Mouse (Mus musculus) brain, adult 2 months (tissue): ENCODE measurements at regions not wholly inside any gene's neighbourhood (a gene's known extent, or its start where the extent isn't known, plus 50 kb on each side); places are given as distances from the start of the nearest gene placed in this dataset.
A peak's percentile ranks its signal among the peaks of the same experiment; 100 is the strongest.

Experiments
- DNase-seq: peaks from one replicate; pipeline ENCODE4 v3.0.0; 2011; ENCODE audit warnings: low read depth, low spot score

DNA sequence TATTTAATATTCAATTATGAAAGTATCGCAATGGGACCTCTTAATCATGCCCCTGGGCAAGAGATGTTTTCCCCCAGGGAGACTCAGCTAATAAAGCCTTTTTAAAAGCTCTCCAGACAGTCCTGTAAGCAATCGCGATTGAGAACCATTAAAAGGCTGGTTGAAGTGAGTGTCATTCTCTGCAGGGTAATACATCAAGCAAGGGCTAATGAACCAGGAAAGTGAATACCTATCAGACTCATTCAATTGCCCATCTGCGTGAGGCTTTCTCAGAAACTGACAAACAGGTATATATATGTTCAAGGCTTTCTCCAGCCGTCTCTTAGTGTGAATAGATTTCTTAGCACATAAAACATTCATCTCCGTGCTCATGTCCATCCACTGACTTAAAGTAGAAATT is 286.8 kb upstream of the Xrcc4 start:
- DNase-seq: no peak

DNA sequence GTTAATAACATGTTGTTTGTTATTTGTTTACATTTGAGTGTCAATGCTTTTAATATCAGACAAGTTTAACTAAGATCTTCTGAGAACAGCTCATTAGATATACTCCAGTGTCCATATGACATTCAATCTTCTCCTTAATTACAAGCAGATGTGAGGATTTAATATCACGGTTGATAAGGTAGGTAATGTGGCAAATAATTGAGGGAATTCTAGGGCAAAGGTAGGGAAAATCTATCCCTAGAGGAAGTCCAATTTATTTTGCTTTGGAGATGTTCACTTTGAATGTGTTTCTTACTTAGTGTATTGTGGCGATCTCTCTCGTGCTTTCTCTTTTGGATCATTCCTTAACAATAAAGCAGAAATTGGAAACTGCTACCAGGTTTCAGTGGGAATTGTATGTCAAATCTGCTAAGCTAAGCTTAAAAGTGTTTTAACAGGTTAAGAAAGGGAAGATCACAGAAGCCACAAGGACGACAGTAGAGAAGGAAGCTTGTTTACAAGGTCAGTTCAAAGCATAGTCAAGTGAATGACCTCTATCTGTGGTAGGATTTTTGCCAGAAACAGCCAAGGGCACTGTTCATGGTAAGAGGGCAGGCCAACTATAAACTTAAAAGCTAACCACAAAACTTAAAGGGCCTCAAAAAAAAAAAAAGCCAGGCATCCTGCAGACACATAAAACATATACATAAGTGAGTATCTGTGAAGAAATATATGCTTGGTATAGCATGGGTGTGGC is 282.2 kb upstream of the Xrcc4 start:
- DNase-seq: no peak

GRCm38 (mm10) chr13:90370746-90371414 is 281.5 kb upstream of the Xrcc4 start:
- DNase-seq: no peak

DNA sequence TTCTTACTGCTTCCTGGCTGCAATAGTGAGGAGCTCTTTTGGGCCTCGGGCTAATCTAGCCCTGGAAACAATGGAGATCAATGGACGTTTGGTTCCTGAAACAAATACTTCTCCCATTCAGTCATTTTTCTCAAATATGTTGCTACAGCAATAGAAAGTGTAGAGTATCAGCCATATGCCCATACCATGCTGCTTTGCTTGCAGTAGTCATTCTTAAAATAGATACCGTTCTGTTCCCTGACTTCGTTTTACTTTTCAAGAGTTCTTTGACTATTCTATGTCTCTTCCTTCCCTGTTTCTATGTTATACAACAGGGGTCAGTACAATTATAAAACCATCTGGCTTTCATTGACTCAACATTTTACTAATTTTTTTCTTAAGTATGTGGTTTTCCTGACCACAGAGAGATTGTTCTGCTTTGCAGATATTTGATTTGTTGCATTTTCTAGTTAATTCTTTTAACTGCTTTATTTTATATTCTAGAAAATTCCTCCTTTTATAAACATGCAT is 275.2 kb upstream of the Xrcc4 start:
- DNase-seq: peak; percentile 28

GRCm38 (mm10) chr13:90359861-90360601 is 270.6 kb upstream of the Xrcc4 start:
- no peak for DNase-seq

DNA sequence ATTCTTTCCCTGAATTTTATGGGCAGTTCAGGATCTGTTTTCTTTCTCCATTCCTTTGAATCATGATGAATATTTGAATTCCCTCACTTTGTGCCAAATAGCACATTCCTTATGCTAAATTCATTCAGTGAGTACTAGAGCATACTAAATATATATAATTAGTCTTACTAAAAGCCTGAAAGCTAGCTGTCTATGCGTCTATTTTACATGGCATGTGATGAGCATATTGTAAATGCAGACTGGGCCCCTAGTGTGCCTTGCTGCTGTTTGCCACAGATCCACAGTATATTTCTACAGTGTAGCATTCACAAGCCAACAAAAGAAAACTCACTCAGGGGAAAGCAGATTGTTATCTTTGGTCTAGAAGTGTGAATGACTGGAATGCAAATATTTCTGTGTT is 268.7 kb upstream of the Xrcc4 start:
- peak; percentile 12 for DNase-seq

DNA sequence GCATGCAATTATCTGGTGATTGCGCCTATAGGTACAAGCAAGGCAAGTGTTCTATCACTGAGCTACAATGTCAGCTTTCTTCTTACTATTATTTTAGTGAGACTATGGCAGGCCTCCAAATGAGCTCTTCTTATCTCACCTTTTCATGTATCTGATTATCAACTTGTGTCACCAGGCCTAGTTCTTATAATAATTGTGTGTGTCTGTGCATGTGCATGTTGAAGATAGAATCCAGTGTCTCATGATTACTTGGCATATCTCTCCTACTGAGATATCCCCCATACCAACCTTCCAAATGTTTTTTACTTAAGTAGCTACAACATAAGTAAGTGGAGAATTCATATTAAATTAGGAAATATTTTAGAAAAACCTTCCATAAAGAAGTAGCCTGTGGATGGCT is 266.2 kb upstream of the Xrcc4 start:
- no peak for DNase-seq

- no peak for DNase-seq
Observed at GRCm38 (mm10) chr13:90342823-90343222, 253.4 kb upstream of the Xrcc4 start.

DNA sequence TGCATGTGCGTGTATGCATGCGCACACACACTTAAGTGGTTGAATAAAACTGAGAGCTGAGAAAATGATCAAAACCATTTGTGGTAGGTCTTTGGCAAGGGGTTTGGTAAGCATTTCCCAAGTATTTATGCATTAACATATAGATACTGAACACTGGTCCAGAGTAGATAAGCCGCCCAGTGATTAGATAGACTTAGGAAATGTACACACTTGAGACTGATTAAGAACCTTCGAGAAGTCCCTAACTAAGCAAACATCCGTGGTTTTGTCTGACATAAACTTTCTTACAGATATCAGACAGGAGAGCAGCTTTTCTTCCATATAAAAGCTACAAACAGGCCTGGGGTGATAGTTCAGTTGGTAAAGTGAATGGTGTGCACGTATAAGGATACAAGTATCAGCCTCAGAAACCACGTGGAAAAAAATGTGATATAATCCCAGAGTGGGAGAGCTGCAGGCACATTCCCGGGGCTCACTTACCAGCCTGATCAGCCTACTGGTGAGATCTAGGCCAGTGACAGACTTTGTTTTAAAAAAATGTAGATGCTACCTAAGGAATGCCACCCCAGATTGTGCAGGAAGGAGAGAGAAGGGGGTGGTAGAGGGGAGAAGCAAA is 252.3 kb upstream of the Xrcc4 start:
- no peak for DNase-seq

DNA sequence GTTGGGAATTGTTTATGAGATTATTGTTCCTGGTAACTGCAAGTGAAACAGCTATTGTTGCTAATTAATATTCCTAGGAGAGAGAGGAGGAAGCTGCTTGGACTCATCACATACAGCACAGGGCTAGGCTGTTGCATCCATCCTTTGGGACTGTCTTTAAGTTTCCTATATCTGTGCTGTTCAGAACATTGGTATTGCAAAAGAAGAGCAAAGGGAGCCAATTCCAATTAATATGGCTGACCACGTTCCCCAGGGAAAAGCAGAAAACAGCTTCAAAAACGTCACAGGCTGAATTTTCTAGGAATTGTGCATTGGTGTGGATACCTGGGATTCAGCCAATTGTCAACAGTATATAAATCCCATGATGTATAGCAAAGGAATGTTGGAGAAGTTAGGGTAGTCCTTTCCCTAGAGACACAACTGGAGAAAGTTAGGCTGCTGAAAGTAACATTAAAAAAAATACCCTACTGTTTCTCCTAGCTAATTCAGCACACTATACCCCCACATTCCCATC is 251.3 kb upstream of the Xrcc4 start:
- DNase-seq: no peak

DNA sequence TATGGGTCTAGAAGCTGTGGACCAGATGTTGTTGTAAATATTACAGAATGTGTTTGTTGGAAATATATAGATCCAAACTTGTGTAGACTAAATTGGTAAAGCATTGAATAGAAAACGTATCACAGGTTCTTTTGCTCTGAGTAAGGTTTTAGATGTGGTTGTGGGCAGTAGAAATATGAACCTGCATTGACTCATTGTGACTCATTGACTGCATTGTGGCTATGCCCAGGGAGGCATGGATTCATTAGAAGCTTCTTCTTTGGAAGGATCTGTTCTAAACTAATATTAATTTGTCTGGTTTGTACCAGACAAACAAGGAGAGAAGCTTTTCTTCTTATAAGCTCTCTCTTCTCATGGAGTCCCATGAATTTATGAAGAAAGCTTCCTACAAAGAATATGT is 248.2 kb upstream of the Xrcc4 start:
- no peak for DNase-seq

- no peak for DNase-seq
Observed at GRCm38 (mm10) chr13:90335741-90336037, 246.3 kb upstream of the Xrcc4 start.

DNA sequence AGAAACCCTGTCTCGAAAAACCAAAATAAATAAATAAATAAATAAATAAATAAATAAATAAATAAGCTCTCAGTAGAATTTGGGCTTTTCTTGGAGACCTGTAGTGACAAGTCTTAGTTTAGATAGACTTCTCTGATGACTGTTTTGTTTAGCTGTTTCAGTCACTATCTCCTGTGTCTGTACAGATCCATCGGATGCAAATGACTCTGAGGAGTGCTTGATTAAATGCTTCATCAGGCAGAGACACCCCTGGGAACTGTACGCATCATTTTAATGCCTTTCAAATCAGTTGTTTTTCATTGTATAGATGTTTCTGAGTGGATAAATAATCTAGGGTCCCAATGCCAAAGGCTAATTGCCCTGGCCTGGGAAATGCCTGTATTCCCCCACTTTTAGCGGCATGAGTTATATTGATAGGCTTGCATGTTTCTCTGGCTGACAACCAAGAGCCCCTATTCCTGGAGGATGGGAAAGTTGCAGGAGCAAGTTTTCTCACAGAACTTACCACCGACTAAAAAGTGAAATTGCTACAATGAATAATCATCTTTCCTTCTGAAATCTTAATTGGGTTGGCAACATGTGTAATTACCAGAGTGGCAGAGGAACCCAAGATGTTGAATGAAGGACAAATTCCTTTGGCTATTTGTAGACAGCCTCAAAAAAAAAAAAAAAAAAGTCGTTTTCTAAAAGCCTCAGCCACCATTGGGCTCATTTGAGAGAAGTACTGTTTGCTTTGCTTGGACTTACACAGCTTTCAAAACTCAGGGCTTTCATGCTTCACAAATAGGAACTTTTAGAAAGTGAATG is 245.7 kb upstream of the Xrcc4 start:
- DNase-seq: peak; percentile 10

DNA sequence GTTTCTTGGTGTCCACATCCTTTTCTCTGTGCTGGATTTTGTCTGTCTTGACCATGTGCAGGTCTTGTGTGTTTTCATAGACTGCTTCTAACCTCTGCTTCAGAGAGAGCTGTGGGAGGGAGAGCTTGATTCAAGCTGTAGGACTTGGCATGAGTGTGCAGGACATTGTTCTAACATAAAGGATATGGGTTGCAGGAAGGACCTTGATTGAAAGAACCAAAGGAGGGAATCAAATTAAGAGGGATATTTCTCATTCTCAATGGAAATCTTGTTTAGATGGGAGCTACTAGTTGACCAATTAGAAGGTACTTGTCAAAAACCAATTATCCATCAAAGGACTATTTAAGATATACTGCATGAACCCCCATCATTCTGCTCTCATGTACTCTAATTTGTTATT is 244.9 kb upstream of the Xrcc4 start:
- DNase-seq: no peak

- DNase-seq: peak; percentile 58
Observed at GRCm38 (mm10) chr13:90325226-90325625, 235.8 kb upstream of the Xrcc4 start.

- DNase-seq: peak; percentile 12
Observed at GRCm38 (mm10) chr13:90313209-90313978, 224.0 kb upstream of the Xrcc4 start.

GRCm38 (mm10) chr13:90310482-90310881 is 221.1 kb upstream of the Xrcc4 start:
- DNase-seq: no peak

- DNase-seq: no peak
Observed at GRCm38 (mm10) chr13:90300481-90300880, 211.1 kb upstream of the Xrcc4 start.

DNA sequence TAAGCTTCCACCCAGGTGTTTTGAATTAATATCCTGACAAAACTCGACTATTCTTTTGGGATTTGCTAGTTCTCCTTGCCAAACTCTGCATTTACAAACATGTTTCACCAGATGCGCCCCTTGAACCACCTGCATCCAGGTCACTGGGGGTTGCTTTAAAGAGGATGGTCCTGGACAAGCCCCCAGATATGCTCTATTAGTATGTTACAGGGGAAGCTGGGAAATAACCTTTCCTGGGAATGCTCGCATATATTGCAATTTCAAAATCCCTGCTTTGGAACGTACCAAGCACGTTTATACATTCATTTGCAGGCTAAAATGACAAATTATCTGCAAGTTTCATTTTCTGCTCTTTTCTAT is 205.2 kb upstream of the Xrcc4 start:
- DNase-seq: no peak
